Mouse (Mus musculus): Measurements from ENCODE around the gene Gm21972. TPM values are rescaled to one million over a fixed set of nuclear protein-coding genes. Genes with fewer than 3 reads are reported as not detected.

Gene Gm21972
- total RNA-seq, 2 experiments from 2014 or later, result 2.1 to 9.0 TPM

DNA sequence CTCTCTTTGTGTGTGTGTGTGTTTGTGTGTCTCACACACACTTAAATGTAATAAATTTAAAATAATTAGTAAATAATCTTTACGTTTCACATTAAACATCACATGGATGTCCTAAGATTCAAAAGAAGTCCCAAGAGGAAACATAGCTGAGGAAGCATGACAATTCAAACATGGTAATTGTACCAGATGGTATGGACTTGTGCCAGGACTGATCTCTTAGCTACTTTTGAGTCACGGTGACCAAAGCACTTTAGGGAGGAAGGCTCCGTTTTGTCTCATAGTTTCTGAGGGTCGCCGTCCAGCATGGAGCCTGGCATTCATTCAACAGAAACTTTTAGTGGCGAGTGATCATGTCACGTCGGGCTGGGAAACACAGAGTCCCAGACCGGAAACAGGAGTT lies 14.7 kb downstream of the Gm21972 start:
- no peak for DNase-seq (ENCODE audit: low spot score in 2 of 2)
- TF ChIP-seq CTCF (conservative IDR thresholded peaks at IDR 0.05), result no peak

DNA sequence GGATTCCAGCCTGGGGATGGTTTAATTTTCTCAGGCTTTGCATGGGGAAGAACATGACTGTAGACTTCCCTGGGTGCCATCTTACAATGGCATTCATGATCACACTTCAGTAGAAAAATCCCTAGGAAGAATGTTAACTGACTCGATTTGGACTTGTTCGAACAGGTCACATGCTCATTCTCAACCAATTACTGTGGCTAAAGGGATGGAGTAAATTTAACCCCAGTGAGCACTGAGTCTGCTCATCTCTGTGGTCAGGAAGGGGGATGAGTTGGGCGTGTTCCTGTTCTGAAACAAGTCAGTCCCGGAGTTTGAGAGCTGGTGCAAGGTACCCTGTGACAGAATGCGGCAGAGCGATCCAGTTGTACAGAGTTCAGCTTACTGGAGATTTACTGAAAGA lies 17.5 kb downstream of the Gm21972 start:
- no peak for DNase-seq (ENCODE audit: low spot score in 2 of 2)
- no peak for TF ChIP-seq CTCF (conservative IDR thresholded peaks at IDR 0.05)
- H3K27ac ChIP-seq, result no peak overlapping the region
- H3K4me3 ChIP-seq, result no peak overlapping the region

More for the DNA sequence above, 14.7 kb downstream of the Gm21972 start:
- no peak overlapping the region for H3K4me3 ChIP-seq
- no peak overlapping the region for H3K27ac ChIP-seq

DNA sequence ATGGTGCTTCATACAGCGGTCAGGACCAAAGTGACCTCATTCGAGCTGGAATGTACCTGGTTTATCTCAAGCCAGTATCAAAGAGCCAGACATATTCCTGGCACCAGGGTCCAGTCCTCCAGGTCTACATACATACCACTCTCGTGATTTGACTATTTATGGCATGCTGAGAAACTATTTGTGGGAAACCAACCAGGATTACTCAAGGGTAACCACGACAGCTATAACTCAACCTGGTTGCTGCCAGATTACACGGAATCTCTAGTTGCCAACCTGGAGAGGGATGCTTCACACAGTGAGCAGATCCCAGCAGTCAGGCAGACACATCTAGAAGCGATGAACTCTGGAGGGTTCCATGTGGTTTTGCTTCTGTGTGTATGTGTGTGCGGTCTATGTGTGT lies 17.9 kb downstream of the Gm21972 start:
- no peak for TF ChIP-seq CTCF (conservative IDR thresholded peaks at IDR 0.05)
- Histone ChIP-seq H3K27ac (no peak overlapping the region), H3K4me3 (no peak overlapping the region)
- no peak for DNase-seq (ENCODE audit: low spot score in 2 of 2)

DNA sequence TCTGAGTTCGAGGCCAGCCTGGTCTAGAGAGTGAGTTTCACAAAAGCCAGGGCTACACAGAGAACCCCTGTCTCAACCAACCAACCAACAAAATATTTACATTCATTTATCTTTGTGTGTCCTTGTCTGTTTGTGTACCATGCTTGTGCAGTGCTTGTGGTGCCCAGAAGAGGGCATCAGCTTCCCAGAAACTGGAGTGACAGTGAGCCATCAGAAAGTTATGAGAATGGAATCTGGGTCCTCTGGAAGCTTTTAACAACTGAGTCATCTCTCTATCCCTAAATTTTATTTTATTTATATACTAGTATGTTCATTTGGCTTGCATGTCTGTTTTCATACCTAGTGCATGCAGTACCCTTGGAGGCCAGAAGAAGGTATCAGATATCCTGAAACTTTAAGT lies 19.2 kb downstream of the Gm21972 start:
- H3K27ac ChIP-seq, result no peak overlapping the region
- no peak for DNase-seq (ENCODE audit: low spot score in 2 of 2)
- TF ChIP-seq CTCF (conservative IDR thresholded peaks at IDR 0.05), result peak; percentile 64
- H3K4me3 ChIP-seq, result no peak overlapping the region

DNA sequence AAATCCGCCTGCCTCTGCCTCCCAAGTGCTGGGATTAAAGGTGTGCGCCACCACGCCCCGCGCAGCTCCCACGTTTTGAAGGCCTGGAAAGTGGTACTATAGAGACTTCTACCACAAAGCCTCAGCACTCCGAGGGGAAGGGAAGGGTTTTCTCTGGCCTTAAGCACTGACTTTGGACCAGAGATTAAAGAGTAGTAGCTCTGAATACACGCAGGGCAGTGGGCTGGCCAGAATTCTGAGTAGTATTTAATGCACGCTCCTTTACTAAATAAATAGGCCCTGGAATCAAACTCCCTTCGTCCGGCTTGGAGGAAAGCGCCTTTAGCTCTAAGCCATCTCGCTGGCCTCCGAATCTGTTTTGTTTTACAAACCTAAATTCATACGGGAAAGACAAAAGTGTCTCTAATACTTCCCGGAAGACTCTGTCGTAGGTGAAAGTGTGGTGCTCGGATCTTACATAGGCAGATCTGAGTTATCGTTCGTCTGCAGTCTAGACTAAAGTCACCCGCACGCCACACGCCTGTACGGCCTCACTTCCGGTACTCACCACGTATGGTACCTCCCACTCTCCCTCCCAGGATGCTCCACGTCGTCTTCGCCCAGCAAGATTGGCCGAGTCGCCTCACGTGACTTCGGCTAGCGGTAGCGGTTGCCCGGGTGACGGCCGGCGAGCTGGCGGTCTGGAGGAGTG lies 20.8 kb downstream of the Gm21972 start, which contains the start of gene Armc9:
Armc9 (plus strand) TSS at position 648 of the 691 bp plus-strand sequence.
- peak; percentile 95 to 98 for DNase-seq (ENCODE audit: low spot score in 2 of 2)
- Histone ChIP-seq H3K27ac (peak within 1 kb of the TSS; percentile 95), H3K4me3 (peak within 1 kb of the TSS; percentile 89)
- no peak for TF ChIP-seq CTCF (conservative IDR thresholded peaks at IDR 0.05)

DNA sequence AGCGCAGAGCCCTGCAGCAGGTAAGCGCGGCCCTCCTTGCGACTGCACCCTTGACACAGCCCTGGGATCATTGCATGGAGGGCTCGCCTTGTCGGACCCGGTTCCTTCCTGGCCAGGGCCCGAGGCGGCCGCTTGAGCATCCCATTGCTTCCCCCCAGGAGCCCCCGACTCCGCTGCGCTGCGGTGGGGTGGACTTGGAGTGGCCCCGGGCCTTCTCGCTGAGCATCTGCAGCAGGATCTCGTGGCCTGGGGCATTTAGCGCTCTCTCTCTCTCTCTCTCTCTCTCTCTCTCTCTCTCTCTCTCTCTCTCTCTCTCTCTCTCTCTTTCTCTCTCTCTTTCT lies 21.4 kb downstream of the Gm21972 start:
- H3K27ac ChIP-seq, result peak overlapping the region; percentile 95
- DNase-seq (ENCODE audit: low spot score in 2 of 2), result no peak
- TF ChIP-seq CTCF (conservative IDR thresholded peaks at IDR 0.05), result no peak
- peak overlapping the region; percentile 89 for H3K4me3 ChIP-seq

DNA sequence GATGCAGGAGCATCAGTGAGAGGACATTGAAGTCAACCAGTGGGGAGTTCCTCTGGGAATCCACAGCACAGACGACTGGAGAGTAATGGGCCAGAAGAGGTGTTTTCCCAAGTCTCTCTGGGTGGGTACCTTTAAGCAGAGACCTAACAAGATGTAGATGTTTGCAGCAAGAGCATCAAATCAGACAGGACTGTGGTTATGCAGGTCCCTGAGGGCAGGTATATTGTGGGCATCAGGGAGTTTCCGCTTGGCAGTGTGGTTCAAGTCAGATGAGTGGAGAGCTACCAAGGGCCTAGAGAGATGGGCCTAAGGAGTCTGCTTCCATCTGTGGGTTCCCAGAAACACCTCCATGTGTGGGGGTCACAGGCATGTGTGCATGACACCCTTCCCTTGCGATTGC lies 22.6 kb downstream of the Gm21972 start:
- Histone ChIP-seq H3K27ac (no peak overlapping the region), H3K4me3 (no peak overlapping the region)
- DNase-seq (ENCODE audit: low spot score in 2 of 2), result no peak
- no peak for TF ChIP-seq CTCF (conservative IDR thresholded peaks at IDR 0.05)

DNA sequence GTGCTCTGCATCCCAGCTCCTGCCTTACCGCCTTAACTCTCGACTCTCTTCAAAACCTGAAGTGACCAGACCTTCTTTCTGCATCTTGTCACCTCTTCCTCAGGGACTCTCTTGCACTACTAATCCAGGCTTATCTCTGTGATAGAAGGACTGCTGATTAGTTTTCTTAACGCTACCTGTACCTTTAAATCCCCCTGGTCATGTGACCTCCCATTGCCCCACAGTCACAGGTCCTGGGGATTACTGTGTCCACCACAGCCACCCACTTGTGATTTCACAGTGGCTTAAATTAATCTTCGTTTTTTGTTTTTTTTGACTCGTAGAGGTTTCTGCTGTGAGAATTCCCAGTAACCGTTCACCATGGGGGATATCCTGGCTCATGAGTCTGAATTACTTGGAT lies 23.2 kb downstream of the Gm21972 start:
- H3K4me3 ChIP-seq, result no peak overlapping the region
- no peak overlapping the region for H3K27ac ChIP-seq
- TF ChIP-seq CTCF (conservative IDR thresholded peaks at IDR 0.05), result no peak
- no peak for DNase-seq (ENCODE audit: low spot score in 2 of 2)

DNA sequence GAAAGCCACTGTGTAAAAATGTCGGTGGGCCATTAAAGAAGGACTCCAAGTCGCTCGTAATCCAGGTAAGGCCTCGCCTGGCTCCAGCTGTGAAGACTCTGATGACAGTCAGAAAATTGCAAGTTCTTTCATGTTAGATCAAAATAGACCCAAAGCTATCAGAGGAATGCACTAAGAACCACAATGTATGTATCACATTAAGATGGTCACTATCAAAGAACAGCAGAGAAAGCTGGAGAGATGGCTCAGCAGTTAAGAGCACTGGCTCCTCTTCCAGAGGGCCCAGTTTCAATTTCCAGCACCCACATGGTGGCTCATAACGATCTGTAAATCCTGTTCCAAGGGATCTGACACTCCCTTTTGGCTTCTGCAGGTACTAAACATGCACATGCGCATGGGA lies 26.6 kb downstream of the Gm21972 start:
- no peak for TF ChIP-seq CTCF (conservative IDR thresholded peaks at IDR 0.05)
- Histone ChIP-seq H3K4me3 (no peak overlapping the region), H3K27ac (no peak overlapping the region)
- DNase-seq (ENCODE audit: low spot score in 2 of 2), result no peak

DNA sequence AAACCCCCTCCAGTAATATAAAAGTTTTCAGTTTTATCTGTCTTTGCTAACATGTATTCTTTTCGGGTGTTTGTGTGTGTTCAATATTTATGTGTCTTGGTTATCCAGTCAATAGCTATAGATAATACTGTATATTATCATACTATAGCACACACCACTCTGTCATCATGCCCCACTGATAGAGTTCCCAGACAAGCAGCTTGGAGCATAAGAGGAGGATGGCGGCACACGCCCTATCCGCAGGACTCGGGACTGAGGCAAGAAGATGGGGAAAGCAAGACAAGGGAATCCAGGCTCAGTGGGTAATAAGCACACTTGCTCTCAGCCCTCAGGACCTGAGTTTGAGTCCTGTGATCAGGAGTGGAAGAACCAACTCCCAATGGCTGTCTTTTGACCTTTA lies 27.0 kb downstream of the Gm21972 start:
- no peak overlapping the region for H3K27ac ChIP-seq
- TF ChIP-seq CTCF (conservative IDR thresholded peaks at IDR 0.05), result no peak
- no peak for DNase-seq (ENCODE audit: low spot score in 2 of 2)
- H3K4me3 ChIP-seq, result no peak overlapping the region

DNA sequence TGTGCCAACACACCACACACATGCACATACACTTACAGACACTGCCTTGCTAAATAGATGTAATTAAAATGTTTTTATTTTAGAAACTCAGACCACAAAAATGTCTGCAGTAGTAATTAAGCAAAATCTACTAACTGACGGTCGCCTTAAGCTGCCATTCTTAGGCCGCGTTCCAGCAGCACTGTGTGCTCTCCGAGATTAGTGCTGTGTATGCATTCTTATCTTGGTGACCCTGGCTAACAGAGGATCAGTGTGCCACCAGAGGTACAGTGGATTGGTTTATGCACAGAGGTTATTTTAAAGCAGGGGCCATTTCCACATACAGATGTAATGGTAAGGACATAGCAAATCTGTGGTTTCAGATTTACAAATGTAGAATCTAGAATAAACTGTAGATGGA lies 27.6 kb downstream of the Gm21972 start:
- no peak for DNase-seq (ENCODE audit: low spot score in 2 of 2)
- H3K4me3 ChIP-seq, result no peak overlapping the region
- H3K27ac ChIP-seq, result no peak overlapping the region
- no peak for TF ChIP-seq CTCF (conservative IDR thresholded peaks at IDR 0.05)

DNA sequence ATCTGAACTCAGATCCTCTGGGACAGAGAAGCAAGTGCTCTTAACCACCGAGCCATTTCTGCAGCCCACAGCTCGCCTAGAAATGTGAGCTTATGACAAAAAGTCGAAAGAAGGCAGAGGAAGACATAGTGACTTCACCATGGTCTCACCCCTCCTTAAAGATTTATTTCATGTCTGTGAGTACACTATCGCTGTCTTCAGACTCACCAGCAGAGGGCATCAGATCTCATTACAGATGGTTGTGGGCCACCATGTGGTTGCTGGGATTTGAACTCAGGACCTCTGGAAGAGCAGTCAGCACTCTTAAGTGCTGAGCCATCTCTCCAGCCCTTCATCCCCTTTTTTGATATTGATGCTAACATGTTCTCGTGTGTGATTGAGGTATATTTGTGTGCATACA lies 41.2 kb downstream of the Gm21972 start:
- no peak overlapping the region for H3K4me3 ChIP-seq
- TF ChIP-seq CTCF (conservative IDR thresholded peaks at IDR 0.05), result peak; percentile 55
- H3K27ac ChIP-seq, result no peak overlapping the region; the same call in 1 of the 2 replicates
- no peak for DNase-seq (ENCODE audit: low spot score in 2 of 2)

DNA sequence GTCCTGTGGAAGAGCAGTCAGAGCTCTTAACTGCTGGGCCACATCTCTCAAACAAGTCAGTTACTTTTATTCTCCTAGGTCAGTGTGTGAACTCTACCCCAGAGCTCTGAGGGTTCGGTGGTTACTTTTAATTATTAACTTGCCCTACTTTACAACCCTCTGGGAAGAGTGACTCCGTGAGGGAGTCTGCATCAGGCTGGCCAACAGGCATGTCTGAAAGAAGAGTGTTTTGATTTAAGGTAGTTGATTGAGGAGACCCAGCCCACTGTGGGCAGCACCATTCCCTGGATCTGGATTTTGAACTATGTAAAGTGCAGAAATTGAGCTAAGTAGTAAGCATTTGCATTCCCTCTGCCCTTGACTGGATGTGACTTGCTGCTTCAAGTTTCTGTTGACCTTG lies 42.6 kb downstream of the Gm21972 start:
- no peak overlapping the region for H3K4me3 ChIP-seq
- no peak for DNase-seq (ENCODE audit: low spot score in 2 of 2)
- TF ChIP-seq CTCF (conservative IDR thresholded peaks at IDR 0.05), result no peak
- peak overlapping the region; percentile 28; the same call in 1 of the 2 replicates for H3K27ac ChIP-seq

DNA sequence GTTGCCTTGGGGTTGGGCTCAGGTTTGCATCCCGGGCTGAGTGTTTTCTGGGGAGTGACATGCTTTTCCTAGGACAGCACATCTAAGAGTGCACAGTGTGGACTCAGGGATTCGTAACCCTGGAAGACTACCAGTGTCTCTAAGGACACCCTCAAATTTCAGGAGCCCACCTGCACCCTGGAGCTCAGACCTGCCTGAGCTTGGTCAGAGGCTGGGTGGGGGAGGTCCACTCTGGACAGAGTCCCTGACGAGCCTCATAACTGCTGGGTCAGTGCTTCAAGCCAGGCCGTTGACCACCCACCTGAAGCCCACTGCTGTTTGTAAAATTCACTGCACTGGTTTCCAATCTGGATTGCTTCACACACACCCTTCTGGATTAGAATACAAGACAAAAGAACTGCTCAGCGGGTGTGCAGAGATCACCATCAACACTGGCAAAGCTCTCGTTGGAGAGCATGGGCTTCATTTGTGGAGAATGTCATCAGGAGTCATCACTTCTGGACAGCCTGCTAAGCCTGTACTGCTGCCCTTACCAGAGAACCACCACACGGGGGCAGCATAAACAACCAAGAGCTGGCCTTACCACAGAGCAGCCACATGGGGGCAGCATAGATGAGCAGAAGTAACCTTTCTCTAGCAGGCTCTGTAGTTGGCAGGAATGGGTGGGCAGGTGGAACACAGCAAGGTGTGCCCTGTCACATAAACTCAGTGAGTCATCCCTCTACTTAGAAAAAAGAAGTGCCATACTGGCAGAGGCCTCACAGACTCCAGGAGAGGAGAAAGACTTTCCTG lies 45.2 kb downstream of the Gm21972 start:
- peak; percentile 99 for TF ChIP-seq CTCF (conservative IDR thresholded peaks at IDR 0.05)
- H3K27ac ChIP-seq, result peak overlapping the region; percentile 59
- DNase-seq (ENCODE audit: low spot score in 2 of 2), result peak; percentile 76 to 85
- no peak overlapping the region for H3K4me3 ChIP-seq

Measured in layer of hippocampus, adult 2 months (tissue).